ENCODE assay signal across 8 mouse cellular contexts in the genomic region with DNA sequence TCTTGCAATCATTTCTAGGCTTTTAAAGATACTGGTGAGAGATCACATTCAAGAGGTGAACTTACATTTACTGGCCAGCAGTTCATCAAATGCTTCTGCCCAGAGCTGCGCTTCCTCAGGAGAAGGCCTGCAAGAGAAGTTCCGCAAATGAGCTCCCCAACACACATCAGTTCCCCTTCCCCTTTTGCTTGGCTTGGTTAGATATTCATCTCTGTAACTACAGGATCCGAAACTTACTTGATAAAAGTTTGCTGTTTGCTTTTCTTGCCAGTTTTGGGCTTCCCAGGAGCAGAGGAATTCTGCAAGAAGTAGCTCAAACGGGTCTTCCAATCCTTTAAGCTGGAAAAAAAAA. TPM values are rescaled to one million over a fixed set of nuclear protein-coding genes. Genes with fewer than 3 reads are reported as not detected.
DNase-seq lines count a peak whose midpoint lies in the region; ATAC-seq and TF ChIP-seq lines count a peak whose summit lies in the region.

No protein-coding gene starts in this region.

- TF ChIP-seq CTCF in stomach, postnatal 0 days (IDR thresholded peaks at IDR 0.05; ENCODE audit: low read depth): no peak

- H3K36me3 ChIP-seq in hindbrain, embryonic 13.5 days: peaks cover 18% of the 10 kb centered on the region
- H3K36me3 ChIP-seq in macrophage (ENCODE audit: inconsistent target): 0 out of 2 replicates have a peak, but pooled peaks cover 12% of the 10 kb centered on the region
- peaks cover 3% of the 10 kb centered on the region; the same call in 1 of the 2 replicates for H3K36me3 ChIP-seq in stomach, postnatal 0 days (ENCODE audit: control insufficient read depth, insufficient read depth, low read length)

- peaks cover 21% of the 10 kb centered on the region for H3K79me2 ChIP-seq in macrophage (ENCODE audit: inconsistent target)

- no peaks in the 10 kb centered on the region for H3K9me3 ChIP-seq in hindbrain, embryonic 13.5 days
- H3K9me3 ChIP-seq in stomach, postnatal 0 days (ENCODE audit: control insufficient read depth, low read length): no peaks in the 10 kb centered on the region

- intact Hi-C loops in heart, postnatal 25 days (cut with DNase I): loop anchor here (10.0 kb wide), 1 partner anchor 298 kb away; the partner anchor contains the start of gene Cdc73

- ATAC-seq in common myeloid progenitor, adult 5-6 weeks (replicated peaks; ENCODE audit: low read depth, poor library complexity, severe bottlenecking): peak; percentile 22
- ATAC-seq in hindbrain, embryonic 13.5 days (ENCODE audit: low FRiP score): no peak
- ATAC-seq in stomach, postnatal 0 days (ENCODE audit: low FRiP score, low TSS enrichment): no peak

- peak overlapping the region; percentile 92 for H3K4me2 ChIP-seq in hindbrain, embryonic 13.5 days
- H3K4me2 ChIP-seq in stomach, postnatal 0 days (replicated peaks; ENCODE audit: low read depth): peak overlapping the region; percentile 73

- H3K4me3 ChIP-seq in hindbrain, embryonic 13.5 days: peak overlapping the region; percentile 75
- peak overlapping the region; percentile 97 for H3K4me3 ChIP-seq in macrophage (ENCODE audit: inconsistent target)
- H3K4me3 ChIP-seq in stomach, postnatal 0 days (ENCODE audit: low read depth, low read length): peak overlapping the region; percentile 60

- peak overlapping the region; percentile 92 for H3K27ac ChIP-seq in hindbrain, embryonic 13.5 days
- H3K27ac ChIP-seq in macrophage: peak overlapping the region; percentile 92
- peak overlapping the region; percentile 46; the same call in 1 of the 2 replicates for H3K27ac ChIP-seq in stomach, postnatal 0 days (replicated peaks)

- H3K9ac ChIP-seq in hindbrain, embryonic 13.5 days: peak overlapping the region; percentile 89
- peak overlapping the region; percentile 69 for H3K9ac ChIP-seq in stomach, postnatal 0 days (ENCODE audit: low read length)

- H3K27me3 ChIP-seq in hindbrain, embryonic 13.5 days: no peaks in the 10 kb centered on the region
- H3K27me3 ChIP-seq in stomach, postnatal 0 days (ENCODE audit: control insufficient read depth, insufficient read depth, low read length): no peaks in the 10 kb centered on the region

- H3K4me1 ChIP-seq in hindbrain, embryonic 13.5 days (replicated peaks): peaks cover 34% of the 10 kb centered on the region
- H3K4me1 ChIP-seq in stomach, postnatal 0 days (replicated peaks; ENCODE audit: control insufficient read depth, insufficient read depth): no peaks in the 10 kb centered on the region; the same call in 1 of the 2 replicates

- peak; percentile 17 to 43 for DNase-seq in heart, adult 18-20 months
- DNase-seq in heart, postnatal 25 days (ENCODE audit: low spot score): no peak
- no peak for DNase-seq in stomach, postnatal 0 days (ENCODE audit: low spot score)
- no peak for DNase-seq in frontal cortex, adult 2 months (ENCODE audit: extremely low spot score in 1 of 2, low spot score in 1 of 2)
- no peak for DNase-seq in urinary bladder, postnatal 25 days (ENCODE audit: low spot score)

- WGBS in hindbrain, embryonic 13.5 days: 65% methylated on average over 4 of the region's 4 CpGs
- WGBS in macrophage (ENCODE audit: missing documents): 0% methylated on average over 4 of the region's 4 CpGs
- WGBS in stomach, postnatal 0 days: 50% methylated on average over 4 of the region's 4 CpGs

- TF ChIP-seq EP300 in stomach, postnatal 0 days (optimal IDR thresholded peaks at IDR 0.05): no peak

RNA-seq across cellular contexts. Expression of gene Rgs2, which starts 1.3 kb away (rescaled TPM):
- 10 to 100 TPM; 31.5 to 37.8 TPM for total RNA-seq in heart, adult 18-20 months (2021)
- total RNA-seq in heart, postnatal 25 days (2021): 10 to 100 TPM; 41.2 to 57.6 TPM
- 98.6 and 123 TPM in 2 replicates for total RNA-seq in common myeloid progenitor, adult 5-6 weeks (2017)
- 132 and 135 TPM in 2 replicates for polyA plus RNA-seq in hindbrain, embryonic 13.5 days (2015; fragmentation: Nextera tagmentation; extraction: Ambion mirVana)
- 100 to 1,000 TPM in 6 of 26 experiments, 10 to 100 TPM in 15, 1 to 10 TPM in 5; 7.2 to 412 (median 30.9) TPM for total RNA-seq in macrophage (2018; cell fraction: chromatin; rRNA removed)
- total RNA-seq in macrophage (2018; cell fraction: cytosol; rRNA removed): 100 to 1,000 TPM in 7 of 26 experiments, 10 to 100 TPM in 19; 36.9 to 221 (median 65.7) TPM
- total RNA-seq in macrophage (2018; cell fraction: nucleus; rRNA removed): 100 to 1,000 TPM in 1 of 26 experiments, 10 to 100 TPM in 25; 14.8 to 238 (median 38.0) TPM
- 90.2 to 154 TPM (median 98.0 TPM) in 3 replicates for polyA plus RNA-seq in macrophage (2018)
- 108 and 119 TPM in 2 replicates for polyA plus RNA-seq in stomach, postnatal 0 days (2015; fragmentation: Nextera tagmentation; extraction: Ambion mirVana)
- 29.9 and 33.7 TPM in 2 replicates for polyA plus RNA-seq in frontal cortex, adult 2 months (2012; rRNA removed)

Comparison
In these comparisons a context has a peak if more than half of its experiments do, and no peak if none do; other contexts are left out.
1. DNase-seq: peak in heart, adult 18-20 months (2 of 2); none in heart, postnatal 25 days (single experiment), stomach, postnatal 0 days (single experiment), frontal cortex, adult 2 months (0 of 2) and urinary bladder, postnatal 25 days (single experiment).
2. Peak in every context shown above with its lines, with median percentiles within 50 percentile points of each other: H3K27ac ChIP-seq and H3K4me3 ChIP-seq.